8 mouse cellular contexts compared by ENCODE assay signal in genomic region chr1:180849701-180850301, GRCm38 (mm10). TPM values are rescaled to one million over a fixed set of nuclear protein-coding genes. Genes with fewer than 3 reads are reported as not detected.
DNase-seq lines count a peak whose midpoint lies in the region; ATAC-seq lines count a peak whose summit lies in the region.

No protein-coding gene starts in this region.

- H3K27me3 ChIP-seq in embryonic facial prominence, embryonic 10.5 days (replicated peaks; ENCODE audit: low read depth, poor library complexity, severe bottlenecking): no peaks in the 10 kb centered on the region
- no peaks in the 10 kb centered on the region for H3K27me3 ChIP-seq in hindbrain, embryonic 13.5 days
- H3K27me3 ChIP-seq in liver, embryonic 16.5 days (ENCODE audit: control insufficient read depth, insufficient read depth, low read depth, low read length): no peaks in the 10 kb centered on the region

- DNase-seq in cerebellum, adult 8-10 months: peak; percentile 54
- DNase-seq in cerebellum, adult 9-11 months: no peak
- DNase-seq in 3T3-L1 (ENCODE audit: low read depth, low spot score): peak; percentile 54
- peak; percentile 33 for DNase-seq in embryonic facial prominence, embryonic 10.5 days (ENCODE audit: low spot score)
- DNase-seq in urinary bladder, adult 2 months (ENCODE audit: low spot score): no peak

- H3K36me3 ChIP-seq in embryonic facial prominence, embryonic 10.5 days (replicated peaks): peaks cover 7% of the 10 kb centered on the region
- H3K36me3 ChIP-seq in hindbrain, embryonic 13.5 days: peaks cover 4% of the 10 kb centered on the region; the same call in 1 of the 2 replicates
- peaks cover 2% of the 10 kb centered on the region; the same call in 1 of the 2 replicates for H3K36me3 ChIP-seq in liver, embryonic 16.5 days (ENCODE audit: control insufficient read depth, insufficient read depth)

- H3K4me3 ChIP-seq in embryonic facial prominence, embryonic 10.5 days: peak overlapping the region; percentile 79
- peak overlapping the region; percentile 77 for H3K4me3 ChIP-seq in hindbrain, embryonic 13.5 days
- H3K4me3 ChIP-seq in liver, embryonic 16.5 days (ENCODE audit: low read depth, low read length): peak overlapping the region; percentile 64

- H3K4me2 ChIP-seq in hindbrain, embryonic 13.5 days: peak overlapping the region; percentile 77
- peak overlapping the region; percentile 85 for H3K4me2 ChIP-seq in liver, embryonic 16.5 days (ENCODE audit: low read depth, low read length)

- peak overlapping the region; percentile 86 for H3K9ac ChIP-seq in hindbrain, embryonic 13.5 days
- H3K9ac ChIP-seq in liver, embryonic 16.5 days (ENCODE audit: low read depth, low read length): peak overlapping the region; percentile 84

- no peaks in the 10 kb centered on the region for H3K9me3 ChIP-seq in embryonic facial prominence, embryonic 10.5 days
- H3K9me3 ChIP-seq in hindbrain, embryonic 13.5 days: no peaks in the 10 kb centered on the region
- H3K9me3 ChIP-seq in liver, embryonic 16.5 days (replicated peaks; ENCODE audit: control insufficient read depth, low read length): no peaks in the 10 kb centered on the region

- peaks cover 42% of the 10 kb centered on the region for H3K4me1 ChIP-seq in embryonic facial prominence, embryonic 10.5 days
- peaks cover 47% of the 10 kb centered on the region for H3K4me1 ChIP-seq in hindbrain, embryonic 13.5 days (replicated peaks)
- peaks cover 39% of the 10 kb centered on the region for H3K4me1 ChIP-seq in liver, embryonic 16.5 days (ENCODE audit: control insufficient read depth, low read depth, low read length)

- ATAC-seq in hindbrain, embryonic 13.5 days (ENCODE audit: low FRiP score): no peak
- no peak for ATAC-seq in liver, embryonic 16.5 days (ENCODE audit: low read depth)
- no peak for ATAC-seq in megakaryocyte progenitor cell, adult 5-6 weeks (replicated peaks; ENCODE audit: poor library complexity)

- WGBS in embryonic facial prominence, embryonic 10.5 days: 44% methylated on average over 11 of the region's 11 CpGs
- 34% methylated on average over 11 of the region's 11 CpGs for WGBS in hindbrain, embryonic 13.5 days
- 30% methylated on average over 11 of the region's 11 CpGs for WGBS in liver, embryonic 16.5 days (ENCODE audit: insufficient replicate concordance)

- peak overlapping the region; percentile 96 for H3K27ac ChIP-seq in embryonic facial prominence, embryonic 10.5 days (replicated peaks)
- H3K27ac ChIP-seq in hindbrain, embryonic 13.5 days: peak overlapping the region; percentile 100
- peak overlapping the region; percentile 99 for H3K27ac ChIP-seq in liver, embryonic 16.5 days (ENCODE audit: low read length)

RNA-seq across cellular contexts. Expression of gene Sde2, which starts 1.1 kb away (rescaled TPM):
- 45.4 and 46.8 TPM in 2 replicates for polyA plus RNA-seq in embryonic facial prominence, embryonic 10.5 days (2016; fragmentation: Nextera tagmentation; extraction: Ambion mirVana)
- polyA plus RNA-seq in hindbrain, embryonic 13.5 days (2015; fragmentation: Nextera tagmentation; extraction: Ambion mirVana): 29.6 and 31.6 TPM in 2 replicates
- 20.9 and 21.5 TPM in 2 replicates for polyA plus RNA-seq in liver, embryonic 16.5 days (2015; fragmentation: Nextera tagmentation; extraction: Ambion mirVana)
- polyA plus RNA-seq in urinary bladder, adult 2 months (2012; rRNA removed): 18.3 and 19.0 TPM in 2 replicates
- 17.6 and 21.3 TPM in 2 replicates for total RNA-seq in megakaryocyte progenitor cell, adult 5-6 weeks (2015)
- total RNA-seq in megakaryocyte progenitor cell, adult 5-6 weeks (2017): 29.9 and 33.6 TPM in 2 replicates

RNA-seq across cellular contexts. Expression of gene H3f3a, which starts 36.1 kb away (rescaled TPM):
- polyA plus RNA-seq in embryonic facial prominence, embryonic 10.5 days (2016; fragmentation: Nextera tagmentation; extraction: Ambion mirVana): 2,636 and 2,772 TPM in 2 replicates
- polyA plus RNA-seq in hindbrain, embryonic 13.5 days (2015; fragmentation: Nextera tagmentation; extraction: Ambion mirVana): 3,757 and 3,885 TPM in 2 replicates
- 2,020 and 2,074 TPM in 2 replicates for polyA plus RNA-seq in liver, embryonic 16.5 days (2015; fragmentation: Nextera tagmentation; extraction: Ambion mirVana)
- polyA plus RNA-seq in urinary bladder, adult 2 months (2012; rRNA removed): 810 and 870 TPM in 2 replicates
- total RNA-seq in megakaryocyte progenitor cell, adult 5-6 weeks (2015): 1,870 and 2,095 TPM in 2 replicates
- total RNA-seq in megakaryocyte progenitor cell, adult 5-6 weeks (2017): 1,724 and 1,809 TPM in 2 replicates

RNA-seq across cellular contexts. Expression of gene Lefty2, which starts 43.1 kb away (rescaled TPM):
- not detected in 2 replicates for polyA plus RNA-seq in embryonic facial prominence, embryonic 10.5 days (2016; fragmentation: Nextera tagmentation; extraction: Ambion mirVana)
- 0.26 and 0.63 TPM in 2 replicates for polyA plus RNA-seq in hindbrain, embryonic 13.5 days (2015; fragmentation: Nextera tagmentation; extraction: Ambion mirVana)
- not detected in 2 replicates for polyA plus RNA-seq in liver, embryonic 16.5 days (2015; fragmentation: Nextera tagmentation; extraction: Ambion mirVana)
- 0.29 and 0.44 TPM in 2 replicates for polyA plus RNA-seq in urinary bladder, adult 2 months (2012; rRNA removed)
- total RNA-seq in megakaryocyte progenitor cell, adult 5-6 weeks (2015): not detected in 2 replicates
- total RNA-seq in megakaryocyte progenitor cell, adult 5-6 weeks (2017): not detected in 2 replicates

RNA-seq across cellular contexts. Expression of gene Pycr2, which starts 54.3 kb away (rescaled TPM):
- 141 and 149 TPM in 2 replicates for polyA plus RNA-seq in embryonic facial prominence, embryonic 10.5 days (2016; fragmentation: Nextera tagmentation; extraction: Ambion mirVana)
- 74.1 and 78.7 TPM in 2 replicates for polyA plus RNA-seq in hindbrain, embryonic 13.5 days (2015; fragmentation: Nextera tagmentation; extraction: Ambion mirVana)
- polyA plus RNA-seq in liver, embryonic 16.5 days (2015; fragmentation: Nextera tagmentation; extraction: Ambion mirVana): 81.2 and 83.4 TPM in 2 replicates
- polyA plus RNA-seq in urinary bladder, adult 2 months (2012; rRNA removed): 34.1 and 46.5 TPM in 2 replicates
- 27.2 and 28.8 TPM in 2 replicates for total RNA-seq in megakaryocyte progenitor cell, adult 5-6 weeks (2015)
- total RNA-seq in megakaryocyte progenitor cell, adult 5-6 weeks (2017): 22.4 and 26.3 TPM in 2 replicates

Comparison
In these comparisons a context has a peak if more than half of its experiments do, and no peak if none do; other contexts are left out.
1. DNase-seq: peak in cerebellum, adult 8-10 months (single experiment), 3T3-L1 (single experiment) and embryonic facial prominence, embryonic 10.5 days (single experiment); none in cerebellum, adult 9-11 months (single experiment) and urinary bladder, adult 2 months (single experiment).
2. Peak in every context shown above with its lines, with median percentiles within 50 percentile points of each other: H3K27ac ChIP-seq and H3K4me3 ChIP-seq.